Mouse (Mus musculus) thymus, adult 2 months (tissue): ENCODE results near the gene Cacnb2. TPM values are rescaled to one million over a fixed set of nuclear protein-coding genes. Genes with fewer than 3 reads are reported as not detected.

Source experiments
- DNase-seq: peaks from one replicate; pipeline ENCODE4 v3.0.0; 2021
- H3K27ac ChIP-seq: fragments of 200-500 bp; 2 replicates; pipeline ENCODE4 v1.5.1; 2012; ENCODE audit warnings: low read length, control low read depth; ENCODE audit not compliant: control insufficient read depth, insufficient read depth
- H3K27me3 ChIP-seq: fragments of 200-500 bp; 2 replicates; pipeline ENCODE4 v1.6.1; 2012; ENCODE audit warnings: mild to moderate bottlenecking, low read length, moderate library complexity, mixed read lengths; ENCODE audit not compliant: control insufficient read depth, insufficient read depth
- H3K36me3 ChIP-seq: fragments of 200-500 bp; 2 replicates; pipeline ENCODE4 v1.6.1; 2012; ENCODE audit warnings: mild to moderate bottlenecking, low read length, moderate library complexity; ENCODE audit not compliant: control insufficient read depth, insufficient read depth
- H3K4me1 ChIP-seq: fragments of 200-500 bp; replicated peaks from 2 replicates; pipeline ENCODE4 v1.6.1; 2012; ENCODE audit warnings: low read length; ENCODE audit not compliant: control insufficient read depth, insufficient read depth
- H3K4me3 ChIP-seq: fragments of 200-500 bp; 2 replicates; pipeline ENCODE4 v1.5.1; 2012; ENCODE audit warnings: mild to moderate bottlenecking, low read length, control low read depth, moderate library complexity; ENCODE audit not compliant: control insufficient read depth, insufficient read depth
- CTCF ChIP-seq: fragments of 200-500 bp; IDR thresholded peaks from 2 replicates; pipeline ENCODE4 v1.5.1; 2012; ENCODE audit warnings: mild to moderate bottlenecking, control low read depth, low read length, moderate library complexity, borderline replicate concordance; ENCODE audit not compliant: control insufficient read depth, poor library complexity, insufficient read depth; ENCODE audit errors: extremely low read depth
- POLR2A ChIP-seq: fragments of 200-500 bp; IDR thresholded peaks from 2 replicates; pipeline ENCODE4 v1.6.1; 2012; ENCODE audit warnings: mild to moderate bottlenecking, low read length, control low read depth, moderate library complexity; ENCODE audit not compliant: control insufficient read depth, poor library complexity, insufficient read depth; ENCODE audit errors: extremely low read depth
- WGBS: fragments of 180-500 bp; shearing (Covaris S2); methylation state at CpG from one replicate; pipeline ENCODE4 v1.1.7; 2018; 5-methylcytosine and 5-hydroxymethylcytosine counted together
- polyA plus RNA-seq: library from polyadenylated mRNA; depleted of rRNA; stranded (reverse); fragments of >200 nt; gene quantifications from 2 replicates; pipeline ENCODE4 v1.2.3, GENCODE M21; 2012

Cacnb2 gene
- polyA plus RNA-seq, 1 experiment, result 1.6 TPM

DNA sequence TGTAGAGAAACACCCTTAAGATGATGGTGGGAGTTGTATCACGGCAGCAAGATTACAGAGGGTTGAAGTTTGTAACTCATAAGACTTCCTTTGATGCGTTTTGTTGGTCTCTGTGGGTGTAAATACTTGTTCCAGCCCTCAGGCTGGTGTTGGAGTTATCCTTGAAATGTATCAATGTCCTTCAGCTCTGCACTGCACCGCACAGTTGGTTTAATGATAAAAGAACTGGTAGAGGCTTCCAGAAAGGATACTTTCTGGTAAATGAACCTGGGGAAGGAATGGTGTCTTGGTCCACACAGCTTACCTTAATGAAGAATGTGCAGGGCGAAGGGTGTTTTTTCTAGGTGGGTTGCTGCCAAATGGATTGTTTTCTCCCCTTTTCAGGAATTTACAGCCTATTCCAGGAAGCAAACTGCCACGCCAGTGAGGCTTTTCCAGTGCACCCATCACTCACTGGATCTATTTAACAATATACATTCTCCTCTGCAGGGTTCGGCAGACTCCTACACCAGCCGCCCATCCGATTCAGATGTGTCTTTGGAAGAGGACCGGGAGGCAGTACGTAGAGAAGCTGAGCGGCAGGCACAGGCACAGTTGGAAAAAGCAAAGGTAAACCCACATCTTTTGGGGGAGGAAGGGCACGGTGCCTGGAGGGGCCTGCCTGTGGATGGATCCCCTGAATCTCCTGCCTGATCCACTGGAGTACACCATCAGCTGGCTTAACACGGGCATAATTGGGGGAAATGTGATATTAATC lies 271.6 kb downstream of the Cacnb2 start:
- H3K27me3 ChIP-seq, result no peaks in the 10 kb centered on the region
- no peak for DNase-seq
- no peaks in the 10 kb centered on the region for H3K4me1 ChIP-seq
- no peak overlapping the region for H3K4me3 ChIP-seq
- H3K36me3 ChIP-seq, result no peaks in the 10 kb centered on the region
- WGBS, result 90% methylated on average over 13 of the region's 13 CpGs
- TF ChIP-seq POLR2A (no peak), CTCF (no peak)
- no peak overlapping the region for H3K27ac ChIP-seq

DNA sequence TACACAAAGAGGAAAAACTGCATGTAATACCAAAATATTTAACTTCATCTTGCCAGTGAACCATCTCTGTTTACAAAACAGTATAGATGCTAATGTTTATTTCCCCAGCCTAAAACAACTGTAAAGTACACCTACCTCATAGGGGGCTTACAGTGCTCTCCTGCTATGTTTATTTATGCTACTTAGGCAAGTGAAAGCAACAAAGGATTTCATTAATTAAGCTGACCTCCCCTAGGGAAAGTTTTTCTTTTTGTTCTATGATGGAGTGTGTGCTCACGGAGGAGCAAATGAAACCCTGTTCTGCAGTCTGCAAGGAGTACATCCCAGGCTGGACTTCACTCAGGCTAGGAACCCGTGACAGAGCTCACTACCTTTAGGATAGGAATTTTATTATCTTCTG lies 272.2 kb downstream of the Cacnb2 start:
- WGBS, result 99% methylated on average over 2 of the region's 2 CpGs
- H3K27ac ChIP-seq, result no peak overlapping the region

DNA sequence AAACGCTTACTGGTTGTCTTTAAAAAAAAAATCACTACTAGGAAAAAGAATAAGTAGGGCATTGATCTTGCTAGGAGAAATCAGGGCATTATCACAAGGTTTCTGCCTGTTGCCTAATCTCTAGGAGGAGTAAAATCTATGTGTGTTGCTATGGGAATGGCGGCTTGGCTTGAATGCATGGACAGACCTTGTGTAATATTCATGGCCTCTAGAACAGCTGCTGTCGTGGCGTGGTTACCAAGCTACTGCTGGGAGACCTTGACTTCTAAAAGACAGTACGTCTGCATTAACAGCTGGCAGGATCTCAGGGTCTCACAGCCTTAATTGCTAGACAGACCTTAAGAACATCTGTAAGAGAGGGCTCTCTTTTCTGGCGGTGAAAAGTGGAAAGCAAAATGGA lies 272.7 kb downstream of the Cacnb2 start:
- 90% methylated on average over 6 of the region's 6 CpGs for WGBS
- DNase-seq, result no peak
- no peak for TF ChIP-seq POLR2A
- TF ChIP-seq CTCF, result no peak
- Histone ChIP-seq H3K27ac (no peak overlapping the region), H3K4me1 (no peaks in the 10 kb centered on the region), H3K4me3 (no peak overlapping the region), H3K36me3 (no peaks in the 10 kb centered on the region), H3K27me3 (no peaks in the 10 kb centered on the region)

More for the DNA sequence above, 272.2 kb downstream of the Cacnb2 start:
- Histone ChIP-seq H3K27me3 (no peaks in the 10 kb centered on the region), H3K4me3 (no peak overlapping the region), H3K4me1 (no peaks in the 10 kb centered on the region), H3K36me3 (no peaks in the 10 kb centered on the region)
- TF ChIP-seq CTCF (no peak), POLR2A (no peak)
- no peak for DNase-seq

DNA sequence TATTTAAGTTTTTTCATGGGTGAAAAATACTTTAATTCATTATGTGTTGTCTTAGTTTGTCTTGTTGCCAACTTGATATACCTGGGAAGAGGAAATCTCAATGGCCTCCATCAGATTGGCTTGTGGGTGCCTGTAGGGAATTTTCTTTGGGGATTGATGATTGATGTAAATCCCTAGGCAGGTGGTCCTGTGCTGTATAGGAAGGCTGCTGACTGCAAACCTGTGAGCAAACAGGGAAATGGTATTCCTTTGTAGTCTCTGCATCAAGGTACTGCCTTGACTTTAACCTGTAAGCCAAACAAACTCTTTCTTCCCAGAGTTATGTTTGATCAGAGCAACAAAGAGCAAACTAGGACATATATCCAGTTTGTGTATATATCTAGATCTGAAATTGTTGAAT lies 276.1 kb downstream of the Cacnb2 start:
- H3K27ac ChIP-seq, result no peak overlapping the region
- no peaks in the 10 kb centered on the region for H3K4me1 ChIP-seq
- no peaks in the 10 kb centered on the region for H3K36me3 ChIP-seq
- TF ChIP-seq CTCF (no peak), POLR2A (no peak)
- no peak for DNase-seq
- no peaks in the 10 kb centered on the region for H3K27me3 ChIP-seq
- no peak overlapping the region for H3K4me3 ChIP-seq

DNA sequence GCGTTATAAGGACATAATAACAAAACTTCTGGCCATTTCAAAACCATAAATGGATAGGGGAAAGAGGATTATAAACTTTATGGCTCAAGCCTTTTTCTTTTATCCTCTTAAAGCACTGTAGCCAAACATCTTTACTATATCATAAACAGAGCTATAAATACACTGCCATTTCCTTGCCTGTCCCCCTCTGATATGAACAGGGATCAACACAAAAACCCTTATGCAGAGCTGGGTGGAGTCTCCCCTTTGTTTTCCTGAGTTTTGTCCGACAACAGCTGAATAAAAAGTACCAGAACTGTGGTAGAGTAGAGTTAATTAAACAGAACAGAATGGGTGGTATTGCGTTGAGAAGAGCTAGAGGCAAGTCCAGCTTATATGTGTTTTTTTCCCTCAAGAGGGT lies 280.6 kb downstream of the Cacnb2 start:
- no peak for DNase-seq
- Histone ChIP-seq H3K27me3 (no peaks in the 10 kb centered on the region), H3K4me1 (no peaks in the 10 kb centered on the region), H3K27ac (no peak overlapping the region), H3K36me3 (no peaks in the 10 kb centered on the region), H3K4me3 (no peak overlapping the region)
- TF ChIP-seq POLR2A (no peak), CTCF (no peak)
- WGBS, result 92% methylated on average over 3 of the region's 3 CpGs

DNA sequence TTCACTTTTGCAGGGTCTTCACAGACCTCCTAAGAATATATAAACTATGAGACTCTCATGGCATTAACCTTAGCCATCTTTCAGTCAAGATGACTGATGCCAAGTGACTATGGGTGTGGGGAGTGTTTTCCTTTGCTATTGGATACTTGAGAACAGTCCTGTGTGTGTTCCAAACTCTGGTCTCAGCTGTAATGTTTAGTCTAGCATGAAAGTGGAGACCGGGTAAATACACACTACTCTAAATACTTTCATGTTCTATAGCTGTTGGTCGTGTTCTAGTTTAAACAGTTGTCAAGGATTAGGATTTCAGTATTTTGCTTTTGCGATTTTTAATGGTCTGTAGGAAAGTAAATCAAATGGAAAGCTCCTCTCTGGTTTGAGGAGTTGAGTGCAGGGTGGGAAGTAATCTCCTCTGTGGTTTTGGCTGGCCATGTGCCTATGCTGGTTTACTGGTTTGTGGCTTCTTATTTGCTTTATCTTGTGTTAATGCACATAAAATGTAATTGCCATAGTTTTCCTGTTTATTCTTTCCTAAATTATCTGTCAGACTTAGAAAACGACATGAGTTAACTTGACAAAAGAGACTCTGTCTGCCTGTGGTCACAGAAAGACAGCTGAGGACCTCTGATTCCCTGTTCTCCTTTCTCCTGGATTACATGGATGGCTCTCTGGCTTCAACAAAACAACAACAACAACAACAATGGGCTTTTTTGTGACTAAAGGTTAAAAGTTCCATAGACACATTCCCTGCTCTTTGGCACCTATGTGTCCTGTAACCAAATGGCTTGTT lies 285.7 kb downstream of the Cacnb2 start:
- DNase-seq, result no peak
- Histone ChIP-seq H3K36me3 (no peaks in the 10 kb centered on the region), H3K27ac (no peak overlapping the region), H3K4me3 (no peak overlapping the region), H3K4me1 (no peaks in the 10 kb centered on the region), H3K27me3 (no peaks in the 10 kb centered on the region)
- TF ChIP-seq CTCF (no peak), POLR2A (no peak)
- 31% methylated on average over 4 of the region's 4 CpGs for WGBS
